Mouse (Mus musculus): ENCODE data around the gene Cadm2.

Gene Cadm2

GRCm38 (mm10) chr16:67347561-67347960 is 273.1 kb downstream of the Cadm2 start:
- no peak for DNase-seq (ENCODE audit: low read depth, low spot score)
- H3K27me3 ChIP-seq (ENCODE audit: control insufficient read depth, insufficient read depth, low read length, poor library complexity, severe bottlenecking): no peaks in the 10 kb centered on the region
- H3K36me3 ChIP-seq (ENCODE audit: control insufficient read depth, insufficient read depth, low read length, poor library complexity, severe bottlenecking): no peaks in the 10 kb centered on the region

GRCm38 (mm10) chr16:67346621-67347290 is 274.0 kb downstream of the Cadm2 start:
- Histone ChIP-seq H3K36me3 (ENCODE audit: control insufficient read depth, insufficient read depth, low read length, poor library complexity, severe bottlenecking) (no peaks in the 10 kb centered on the region), H3K27me3 (ENCODE audit: control insufficient read depth, insufficient read depth, low read length, poor library complexity, severe bottlenecking) (no peaks in the 10 kb centered on the region)
- DNase-seq (ENCODE audit: low read depth, low spot score): no peak

GRCm38 (mm10) chr16:67344194-67344593 is 276.5 kb downstream of the Cadm2 start:
- Histone ChIP-seq H3K27me3 (ENCODE audit: control insufficient read depth, insufficient read depth, low read length, poor library complexity, severe bottlenecking) (no peaks in the 10 kb centered on the region), H3K36me3 (ENCODE audit: control insufficient read depth, insufficient read depth, low read length, poor library complexity, severe bottlenecking) (no peaks in the 10 kb centered on the region)
- DNase-seq (ENCODE audit: low read depth, low spot score): no peak

GRCm38 (mm10) chr16:67311033-67311432 is 309.7 kb downstream of the Cadm2 start:
- H3K36me3 ChIP-seq (ENCODE audit: control insufficient read depth, insufficient read depth, low read length, poor library complexity, severe bottlenecking): no peaks in the 10 kb centered on the region
- no peak for DNase-seq (ENCODE audit: low read depth, low spot score)
- H3K27me3 ChIP-seq (ENCODE audit: control insufficient read depth, insufficient read depth, low read length, poor library complexity, severe bottlenecking): no peaks in the 10 kb centered on the region

DNA sequence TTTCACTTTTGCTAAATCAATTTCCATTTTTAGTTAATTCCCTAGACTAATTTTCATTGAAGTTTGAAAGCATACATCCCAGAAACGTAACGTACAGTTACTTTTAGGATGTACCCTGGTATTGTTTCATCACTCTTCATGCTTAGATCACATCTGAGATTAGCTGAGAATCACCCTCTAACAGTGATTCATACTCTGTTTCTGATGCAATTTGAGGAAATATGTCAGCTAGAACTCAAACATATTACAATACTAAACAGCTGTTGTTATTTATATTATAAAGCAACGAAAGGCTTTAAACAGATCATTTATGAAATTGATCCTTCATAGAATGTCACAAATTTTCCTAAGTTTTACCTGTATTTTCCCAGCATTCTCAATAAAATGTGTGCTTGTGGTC is 336.0 kb downstream of the Cadm2 start:
- DNase-seq (ENCODE audit: low read depth, low spot score): no peak
- Histone ChIP-seq H3K27me3 (ENCODE audit: control insufficient read depth, insufficient read depth, low read length, poor library complexity, severe bottlenecking) (no peaks in the 10 kb centered on the region), H3K36me3 (ENCODE audit: control insufficient read depth, insufficient read depth, low read length, poor library complexity, severe bottlenecking) (no peaks in the 10 kb centered on the region)

DNA sequence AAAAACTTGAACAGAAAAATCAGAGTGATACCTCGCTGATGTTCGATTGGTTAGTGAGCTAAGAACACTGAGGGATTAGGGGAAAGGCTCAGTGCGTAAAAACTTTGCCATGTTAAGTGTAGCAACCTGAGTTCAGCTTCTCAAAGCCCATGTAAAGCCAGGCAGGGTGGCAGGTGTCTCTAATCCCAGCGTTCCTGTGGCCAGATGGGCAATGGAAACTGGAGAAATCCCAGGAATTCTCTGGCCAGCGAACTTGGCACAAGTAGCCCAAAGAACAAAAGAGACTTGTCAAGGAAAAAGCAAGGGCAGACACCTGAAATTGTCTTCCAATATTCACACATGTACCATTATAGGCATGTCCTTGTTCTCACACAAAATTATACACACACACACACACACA is 377.1 kb downstream of the Cadm2 start:
- no peaks in the 10 kb centered on the region for H3K36me3 ChIP-seq (ENCODE audit: control insufficient read depth, insufficient read depth, low read length, poor library complexity, severe bottlenecking)
- no peaks in the 10 kb centered on the region for H3K27me3 ChIP-seq (ENCODE audit: control insufficient read depth, insufficient read depth, low read length, poor library complexity, severe bottlenecking)
- no peak for DNase-seq (ENCODE audit: low read depth, low spot score)

DNA sequence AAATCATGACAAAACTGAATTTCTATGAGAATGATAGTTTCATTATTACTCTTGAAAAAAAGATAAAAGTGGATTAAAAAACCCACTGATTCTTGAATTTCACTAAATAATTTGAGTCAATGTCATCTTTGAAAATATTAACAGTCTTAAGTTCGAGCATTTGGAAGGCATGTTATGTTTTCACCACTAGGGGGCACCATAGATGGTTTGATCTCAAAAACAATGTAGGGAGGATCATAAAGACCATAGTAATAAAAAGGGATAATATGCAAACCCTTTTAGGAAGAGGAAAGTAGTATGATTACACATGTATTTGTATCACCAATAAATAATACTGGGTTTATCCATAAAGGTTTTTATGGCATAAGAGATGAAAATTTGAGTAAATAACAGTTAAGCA is 385.8 kb downstream of the Cadm2 start:
- Histone ChIP-seq H3K36me3 (ENCODE audit: control insufficient read depth, insufficient read depth, low read length, poor library complexity, severe bottlenecking) (no peaks in the 10 kb centered on the region), H3K27me3 (ENCODE audit: control insufficient read depth, insufficient read depth, low read length, poor library complexity, severe bottlenecking) (no peaks in the 10 kb centered on the region)
- DNase-seq (ENCODE audit: low read depth, low spot score): no peak

DNA sequence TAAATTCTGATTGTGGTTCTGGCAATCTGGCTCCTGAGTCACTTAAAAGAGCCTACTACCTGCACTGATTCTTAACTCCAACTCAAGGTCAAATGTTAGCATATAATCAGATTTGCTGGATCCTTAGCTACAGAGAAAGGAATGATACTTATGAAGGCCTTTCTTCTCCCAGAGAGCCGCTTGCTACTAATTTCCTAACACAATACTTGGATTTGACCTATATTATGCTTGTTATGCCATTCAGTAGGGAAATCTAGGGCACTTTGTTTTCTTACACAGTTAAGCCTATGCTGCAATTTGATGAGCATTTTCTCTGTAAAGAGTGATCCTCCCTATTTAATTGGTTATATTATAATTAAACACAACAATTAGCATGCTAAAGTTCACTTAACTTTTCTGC is 394.0 kb downstream of the Cadm2 start:
- H3K36me3 ChIP-seq (ENCODE audit: control insufficient read depth, insufficient read depth, low read length, poor library complexity, severe bottlenecking): no peaks in the 10 kb centered on the region
- DNase-seq (ENCODE audit: low read depth, low spot score): no peak
- H3K27me3 ChIP-seq (ENCODE audit: control insufficient read depth, insufficient read depth, low read length, poor library complexity, severe bottlenecking): no peaks in the 10 kb centered on the region

DNA sequence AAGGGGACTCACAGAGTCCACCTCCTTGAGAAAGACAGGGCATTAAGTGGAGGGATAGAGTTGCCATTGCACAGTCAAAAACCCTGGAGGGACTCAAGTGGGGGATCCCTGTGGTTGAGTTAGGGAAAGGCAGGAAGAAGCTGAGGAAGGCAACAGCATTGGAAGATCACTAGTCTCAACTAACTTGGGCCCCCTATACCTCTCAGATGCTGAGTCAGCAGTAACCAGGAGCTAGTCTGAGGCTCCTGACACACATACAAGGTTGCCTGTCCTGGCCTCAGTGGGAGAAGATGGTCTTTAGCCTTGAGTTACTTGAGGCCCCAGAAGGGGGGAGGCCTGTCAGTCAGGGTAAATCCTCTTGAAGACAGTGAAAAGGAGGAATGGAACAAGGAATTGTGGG is 417.4 kb downstream of the Cadm2 start:
- no peaks in the 10 kb centered on the region for H3K36me3 ChIP-seq (ENCODE audit: control insufficient read depth, insufficient read depth, low read length, poor library complexity, severe bottlenecking)
- H3K27me3 ChIP-seq (ENCODE audit: control insufficient read depth, insufficient read depth, low read length, poor library complexity, severe bottlenecking): no peaks in the 10 kb centered on the region
- DNase-seq (ENCODE audit: low read depth, low spot score): no peak

DNA sequence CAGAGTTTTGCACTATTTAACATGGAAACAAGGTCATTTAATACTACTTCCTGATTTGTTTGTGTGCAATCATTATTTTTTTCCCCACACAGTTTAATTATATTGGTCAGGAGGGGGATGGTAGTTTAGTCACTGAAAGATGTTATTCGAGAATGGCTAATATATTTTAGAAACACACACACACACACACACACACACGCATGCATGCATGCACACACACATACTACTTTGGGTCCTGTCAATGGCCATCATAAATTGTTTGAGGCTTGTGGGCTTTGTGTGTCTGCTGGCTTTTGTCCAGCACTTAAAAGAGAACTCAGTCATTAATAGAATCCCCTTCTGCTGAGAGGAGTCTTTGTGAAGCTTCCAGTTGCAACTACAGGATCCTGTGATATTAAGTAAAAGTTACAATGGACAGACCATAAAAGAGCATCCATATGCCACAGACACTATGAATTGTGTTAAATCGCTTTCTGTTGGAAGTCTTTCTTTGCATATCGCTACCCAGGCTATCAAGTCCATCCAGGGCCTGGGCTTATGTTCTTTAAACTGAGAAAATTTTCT is 427.8 kb downstream of the Cadm2 start:
- DNase-seq (ENCODE audit: low read depth, low spot score): no peak
- Histone ChIP-seq H3K27me3 (ENCODE audit: control insufficient read depth, insufficient read depth, low read length, poor library complexity, severe bottlenecking) (no peaks in the 10 kb centered on the region), H3K36me3 (ENCODE audit: control insufficient read depth, insufficient read depth, low read length, poor library complexity, severe bottlenecking) (no peaks in the 10 kb centered on the region)

DNA sequence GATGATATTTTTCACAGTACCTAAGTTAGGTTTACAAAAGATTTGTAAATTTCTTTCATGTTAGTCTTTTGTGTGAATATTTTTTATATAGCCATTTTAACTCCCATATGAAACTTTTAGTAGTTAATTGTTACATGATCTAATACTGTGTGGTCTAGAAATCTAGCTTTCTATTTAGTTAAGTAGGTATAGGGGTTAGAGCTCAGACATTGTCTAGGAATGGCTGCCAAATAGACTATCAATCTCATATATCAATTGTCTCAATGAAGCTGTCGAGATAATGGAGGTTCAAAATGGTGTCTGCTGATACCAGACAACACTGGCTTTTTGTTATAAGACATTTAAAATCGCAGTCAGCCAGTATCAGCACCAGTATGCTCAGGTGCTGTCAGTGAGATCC is 428.3 kb downstream of the Cadm2 start:
- no peaks in the 10 kb centered on the region for H3K27me3 ChIP-seq (ENCODE audit: control insufficient read depth, insufficient read depth, low read length, poor library complexity, severe bottlenecking)
- no peak for DNase-seq (ENCODE audit: low read depth, low spot score)
- H3K36me3 ChIP-seq (ENCODE audit: control insufficient read depth, insufficient read depth, low read length, poor library complexity, severe bottlenecking): no peaks in the 10 kb centered on the region

DNA sequence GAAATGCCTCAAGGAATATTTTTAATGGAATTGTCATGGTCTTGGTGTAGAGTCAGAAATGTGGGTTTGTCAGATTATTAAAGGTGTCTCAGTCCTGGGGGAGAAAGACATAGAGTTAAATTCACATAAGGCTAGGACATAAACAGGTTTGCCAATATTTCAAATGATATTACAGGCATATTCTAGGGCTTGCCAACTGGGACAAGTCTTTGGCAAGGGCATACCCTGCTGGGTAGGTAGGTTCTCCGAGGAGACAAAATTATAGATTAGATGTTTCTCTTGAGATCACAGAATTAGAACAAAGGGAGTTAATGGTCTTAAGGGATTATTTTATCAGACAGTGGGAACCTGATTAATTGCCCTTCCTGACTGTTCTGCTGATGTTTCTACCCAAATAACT is 434.4 kb downstream of the Cadm2 start:
- Histone ChIP-seq H3K27me3 (ENCODE audit: control insufficient read depth, insufficient read depth, low read length, poor library complexity, severe bottlenecking) (peaks cover 2% of the 10 kb centered on the region; the same call in 1 of the 2 replicates), H3K36me3 (ENCODE audit: control insufficient read depth, insufficient read depth, low read length, poor library complexity, severe bottlenecking) (no peaks in the 10 kb centered on the region)
- no peak for DNase-seq (ENCODE audit: low read depth, low spot score)

- no peak for DNase-seq (ENCODE audit: low read depth, low spot score)
- Histone ChIP-seq H3K27me3 (ENCODE audit: control insufficient read depth, insufficient read depth, low read length, poor library complexity, severe bottlenecking) (peaks cover 2% of the 10 kb centered on the region; the same call in 1 of the 2 replicates), H3K36me3 (ENCODE audit: control insufficient read depth, insufficient read depth, low read length, poor library complexity, severe bottlenecking) (no peaks in the 10 kb centered on the region)
These were observed 437.8 kb downstream of the Cadm2 start for GRCm38 (mm10) chr16:67182958-67183357.

- no peak for DNase-seq (ENCODE audit: low read depth, low spot score)
- Histone ChIP-seq H3K27me3 (ENCODE audit: control insufficient read depth, insufficient read depth, low read length, poor library complexity, severe bottlenecking) (no peaks in the 10 kb centered on the region), H3K36me3 (ENCODE audit: control insufficient read depth, insufficient read depth, low read length, poor library complexity, severe bottlenecking) (no peaks in the 10 kb centered on the region)
These were observed 445.3 kb downstream of the Cadm2 start for GRCm38 (mm10) chr16:67175386-67175785.

- DNase-seq (ENCODE audit: low read depth, low spot score): no peak
- H3K27me3 ChIP-seq (ENCODE audit: control insufficient read depth, insufficient read depth, low read length, poor library complexity, severe bottlenecking): no peaks in the 10 kb centered on the region
- H3K36me3 ChIP-seq (ENCODE audit: control insufficient read depth, insufficient read depth, low read length, poor library complexity, severe bottlenecking): no peaks in the 10 kb centered on the region
These were observed 458.4 kb downstream of the Cadm2 start for GRCm38 (mm10) chr16:67162211-67162790.
